ENCODE assay signal across 8 mouse cellular contexts in genomic region chr12:79715506-79716345, GRCm38 (mm10).
DNase-seq lines count a peak whose midpoint lies in the region; ATAC-seq and TF ChIP-seq lines count a peak whose summit lies in the region.

No protein-coding gene starts in this region.

- no peaks in the 10 kb centered on the region for H3K36me3 ChIP-seq in hindbrain, embryonic 16.5 days (ENCODE audit: control insufficient read depth, insufficient read depth, low read length)
- H3K36me3 ChIP-seq in midbrain, embryonic 11.5 days (ENCODE audit: control insufficient read depth, insufficient read depth, low read length), result no peaks in the 10 kb centered on the region

- H3K9me3 ChIP-seq in hindbrain, embryonic 16.5 days (ENCODE audit: control insufficient read depth, low read length), result no peaks in the 10 kb centered on the region
- H3K9me3 ChIP-seq in midbrain, embryonic 11.5 days (ENCODE audit: control insufficient read depth, low read length), result no peaks in the 10 kb centered on the region

- no peak for TF ChIP-seq CTCF in brain, embryonic 14.5 days (IDR thresholded peaks at IDR 0.05; ENCODE audit: borderline replicate concordance, extremely low read depth, insufficient read depth, insufficient read length)

- H3K4me2 ChIP-seq in hindbrain, embryonic 16.5 days (ENCODE audit: low read length), result no peak overlapping the region
- H3K4me2 ChIP-seq in midbrain, embryonic 11.5 days, result peak overlapping the region; percentile 1; the same call in 1 of the 2 replicates

- no peak for TF ChIP-seq POLR2A in brain, embryonic 14.5 days (IDR thresholded peaks at IDR 0.05; ENCODE audit: borderline replicate concordance, extremely low read depth, insufficient read depth, insufficient read length, poor library complexity, severe bottlenecking)

- H3K27ac ChIP-seq in hindbrain, embryonic 16.5 days (ENCODE audit: low read depth, low read length), result peak overlapping the region; percentile 48
- peak overlapping the region; percentile 82 for H3K27ac ChIP-seq in midbrain, embryonic 11.5 days (ENCODE audit: low read depth, low read length)

- peak; percentile 72 for ATAC-seq in hindbrain, embryonic 16.5 days
- peak; percentile 45 for ATAC-seq in midbrain, embryonic 11.5 days (ENCODE audit: low FRiP score)

- DNase-seq in cerebellum, postnatal 10 days, result peak; percentile 20
- DNase-seq in cerebellum, adult 8-10 months, result no peak
- DNase-seq in brain, embryonic 14.5 days (ENCODE audit: low read depth), result peak; percentile 83
- DNase-seq in midbrain, embryonic 11.5 days (ENCODE audit: low spot score, missing footprints), result peak; percentile 93
- DNase-seq in layer of hippocampus, adult 9-11 months, result no peak
- no peak for DNase-seq in adrenal gland, postnatal 25 days
- no peak for DNase-seq in Muller cell, postnatal 12 days (ENCODE audit: inconsistent ontology term)

- peaks cover 10% of the 10 kb centered on the region for H3K4me1 ChIP-seq in hindbrain, embryonic 16.5 days (ENCODE audit: control insufficient read depth, insufficient read depth, low read depth, low read length)
- peaks cover 43% of the 10 kb centered on the region for H3K4me1 ChIP-seq in midbrain, embryonic 11.5 days (ENCODE audit: control insufficient read depth, insufficient read depth, low read length)

- peak overlapping the region; percentile 32; the same call in 1 of the 2 replicates for H3K9ac ChIP-seq in hindbrain, embryonic 16.5 days (ENCODE audit: low read depth, low read length)
- H3K9ac ChIP-seq in midbrain, embryonic 11.5 days (ENCODE audit: low read length), result peak overlapping the region; percentile 46

- no peak overlapping the region for H3K4me3 ChIP-seq in hindbrain, embryonic 16.5 days (ENCODE audit: low read length)
- no peak overlapping the region for H3K4me3 ChIP-seq in midbrain, embryonic 11.5 days (ENCODE audit: low read depth, low read length)

- 19% methylated on average over 12 of the region's 12 CpGs for WGBS in hindbrain, embryonic 16.5 days
- whole genome bisulfite sequencing in midbrain, embryonic 11.5 days, result 15% methylated on average over 12 of the region's 12 CpGs

- H3K27me3 ChIP-seq in hindbrain, embryonic 16.5 days (replicated peaks; ENCODE audit: control insufficient read depth, insufficient read depth, low read length), result no peaks in the 10 kb centered on the region
- H3K27me3 ChIP-seq in midbrain, embryonic 11.5 days (ENCODE audit: control insufficient read depth, insufficient read depth, low read length), result no peaks in the 10 kb centered on the region

Comparison
In these comparisons a context has a peak if more than half of its experiments do, and no peak if none do; other contexts are left out.
1. DNase-seq: peak in cerebellum, postnatal 10 days (2 of 2), brain, embryonic 14.5 days (single experiment) and midbrain, embryonic 11.5 days (single experiment); none in cerebellum, adult 8-10 months (single experiment), layer of hippocampus, adult 9-11 months (single experiment), adrenal gland, postnatal 25 days (single experiment) and Muller cell, postnatal 12 days (single experiment).